Mouse (Mus musculus) G1E (cell line): Measurements from ENCODE around the gene Fzd9. TPM values are rescaled to one million over a fixed set of nuclear protein-coding genes. Genes with fewer than 3 reads are reported as not detected.

ENCODE experiments used
- ATAC-seq: 2 replicates; pipeline ENCODE4 v1.8.0; 2016; ENCODE audit warnings: mild to moderate bottlenecking; ENCODE audit not compliant: insufficient number of reproducible peaks, poor library complexity, low FRiP score, severe bottlenecking; ENCODE audit errors: extremely low read depth
- DNase-seq: peaks from one replicate; pipeline ENCODE4 v3.0.0; 2012; ENCODE audit warnings: low spot score
- H3K27me3 ChIP-seq: 2 replicates; pipeline ENCODE4 v1.6.1; 2012; ENCODE audit warnings: mild to moderate bottlenecking, low read length, inconsistent platforms; ENCODE audit not compliant: insufficient read depth
- H3K36me3 ChIP-seq: replicated peaks from 2 replicates; pipeline ENCODE3; 2012; ENCODE audit warnings: mild to moderate bottlenecking, inconsistent platforms
- H3K4me1 ChIP-seq: 2 replicates; pipeline ENCODE4 v1.6.1; 2012; ENCODE audit warnings: low read depth, low read length, inconsistent platforms, mixed read lengths; ENCODE audit not compliant: insufficient read depth
- H3K4me3 ChIP-seq: 2 replicates; pipeline ENCODE4 v1.5.1; 2012; ENCODE audit warnings: low read depth, mild to moderate bottlenecking, inconsistent platforms, low read length, moderate library complexity, mixed read lengths
- H3K9me3 ChIP-seq: replicated peaks from 2 replicates; pipeline ENCODE4 v1.6.1; 2012; ENCODE audit warnings: inconsistent platforms
- CTCF ChIP-seq: IDR thresholded peaks from 2 replicates; pipeline ENCODE4 v1.5.1; 2012; ENCODE audit warnings: low read depth, low read length, inconsistent platforms, mixed read lengths
- GATA1 ChIP-seq: IDR thresholded peaks from 2 replicates; pipeline ENCODE4 v1.6.1; 2012; ENCODE audit warnings: borderline replicate concordance, low read length, inconsistent platforms, mixed read lengths
- GATA2 ChIP-seq: IDR thresholded peaks from 2 replicates; pipeline ENCODE4 v1.6.1; 2012; ENCODE audit warnings: low read depth, low read length, inconsistent platforms, borderline replicate concordance
- POLR2AphosphoS5 ChIP-seq: IDR thresholded peaks from 2 replicates; pipeline ENCODE4 v1.6.1; 2012; ENCODE audit warnings: low read depth, low read length, inconsistent platforms; ENCODE audit not compliant: insufficient replicate concordance
- TAL1 ChIP-seq: conservative IDR thresholded peaks from 2 replicates; pipeline ENCODE4 v1.6.1; 2012; ENCODE audit warnings: low read depth, low read length, inconsistent platforms, mixed read lengths
- polyA plus RNA-seq: library from polyadenylated mRNA; stranded (reverse); fragments of >175 nt; gene quantifications from 2 replicates; pipeline ENCODE4 v1.2.3, GENCODE M21; 2012
- total RNA-seq, 2 experiments: library from RNA; stranded (forward) in 1 of 2; stranded (reverse) in 1 of 2; fragments of 200-1000 nt in 1 of 2; fragments of >200 nt in 1 of 2; fragmentation: Nextera tagmentation in 1 of 2; gene quantifications; 2 replicates each; pipeline ENCODE4 v1.2.3; 2014 to 2017

Gene Fzd9
- total and polyA plus RNA-seq, 3 experiments: 0.66 TPM; not detected in 2

GRCm38 (mm10) chr5:135280226-135280625 lies 29.2 kb upstream of the Fzd9 start:
- Histone ChIP-seq H3K4me3 (no peak overlapping the region), H3K36me3 (no peaks in the 10 kb centered on the region), H3K9me3 (no peaks in the 10 kb centered on the region), H3K27me3 (peaks cover 21% of the 10 kb centered on the region), H3K4me1 (no peaks in the 10 kb centered on the region)
- TF ChIP-seq CTCF (no peak), TAL1 (no peak), GATA1 (no peak), POLR2AphosphoS5 (no peak), GATA2 (no peak)
- DNase-seq (no peak), ATAC-seq (no peak)

DNA sequence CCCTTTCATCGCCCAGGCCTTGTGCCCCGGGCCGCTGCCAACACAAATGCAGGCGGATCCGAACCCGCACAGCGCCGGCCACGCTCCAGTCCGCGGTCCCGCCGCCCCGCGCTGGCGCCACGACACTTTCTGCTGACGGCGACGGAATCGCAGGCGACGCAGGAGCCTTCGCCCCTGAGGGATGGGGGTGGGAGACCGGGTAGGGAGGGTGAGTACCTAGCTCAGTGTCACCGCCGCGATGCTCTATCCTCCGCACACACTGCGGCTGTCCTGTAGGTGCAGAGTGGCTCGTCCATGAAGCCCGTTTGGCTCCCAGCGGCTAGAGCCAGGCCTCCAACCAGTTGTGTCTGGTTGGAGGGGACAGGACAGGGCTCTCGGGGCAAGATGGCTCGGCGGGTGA lies 25.6 kb upstream of the Fzd9 start:
- H3K9me3 ChIP-seq: no peaks in the 10 kb centered on the region
- H3K4me1 ChIP-seq: no peaks in the 10 kb centered on the region
- no peak overlapping the region for H3K4me3 ChIP-seq
- no peak for ATAC-seq
- DNase-seq: no peak
- H3K27me3 ChIP-seq: peaks cover 13% of the 10 kb centered on the region
- TF ChIP-seq GATA2 (no peak), POLR2AphosphoS5 (no peak), CTCF (no peak), GATA1 (no peak)
- H3K36me3 ChIP-seq: no peaks in the 10 kb centered on the region

DNA sequence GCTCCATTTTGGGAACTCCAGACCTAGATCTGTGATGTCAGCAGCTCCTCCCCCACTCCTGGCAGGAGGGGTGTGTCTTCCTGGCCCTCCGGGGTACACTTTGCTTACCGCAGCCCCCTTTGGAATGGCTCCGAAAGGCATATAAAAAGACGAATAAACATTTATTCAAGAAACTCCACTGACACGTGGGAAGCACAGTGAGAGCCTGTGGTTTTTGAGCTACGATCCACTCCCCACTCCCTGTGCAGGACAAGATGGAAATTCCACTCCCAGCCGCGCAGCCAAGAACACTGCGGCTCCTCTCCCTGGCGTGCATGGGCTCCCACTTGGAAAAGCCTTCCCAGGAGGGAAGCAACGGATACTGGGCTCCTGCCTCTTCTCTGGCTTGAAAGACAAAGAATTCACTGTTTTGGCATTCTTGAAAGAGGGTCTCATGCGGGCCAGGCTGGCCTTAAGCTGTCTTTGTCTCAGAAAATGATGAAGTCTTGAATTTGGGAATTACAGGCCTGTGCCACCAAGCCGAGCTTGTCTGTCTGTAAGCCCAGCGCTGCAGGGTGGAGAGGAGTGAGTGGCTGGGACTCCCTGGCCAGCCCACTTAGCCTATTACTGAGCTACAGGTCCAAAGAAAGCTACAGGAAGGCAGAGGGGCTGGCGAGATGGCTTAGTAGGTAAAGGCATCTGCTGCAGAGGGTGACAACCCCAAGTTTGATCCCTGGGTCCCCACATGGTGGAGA lies 23.8 kb upstream of the Fzd9 start:
- H3K27me3 ChIP-seq: peaks cover 10% of the 10 kb centered on the region; the same call in 1 of the 2 replicates
- ATAC-seq: no peak
- TF ChIP-seq GATA1 (no peak), POLR2AphosphoS5 (no peak), TAL1 (no peak), CTCF (no peak), GATA2 (no peak)

GRCm38 (mm10) chr5:135271563-135272165 lies 20.6 kb upstream of the Fzd9 start:
- DNase-seq (no peak), ATAC-seq (no peak)
- no peaks in the 10 kb centered on the region for H3K36me3 ChIP-seq
- no peaks in the 10 kb centered on the region for H3K9me3 ChIP-seq
- no peak overlapping the region for H3K4me3 ChIP-seq
- no peaks in the 10 kb centered on the region for H3K4me1 ChIP-seq
- peaks cover 10% of the 10 kb centered on the region; the same call in 1 of the 2 replicates for H3K27me3 ChIP-seq
- TF ChIP-seq POLR2AphosphoS5 (no peak), CTCF (no peak)

More for the DNA sequence above, 23.8 kb upstream of the Fzd9 start:
- H3K9me3 ChIP-seq: no peaks in the 10 kb centered on the region
- H3K36me3 ChIP-seq: no peaks in the 10 kb centered on the region
- DNase-seq: no peak
- no peak overlapping the region for H3K4me3 ChIP-seq
- no peaks in the 10 kb centered on the region for H3K4me1 ChIP-seq

- DNase-seq (no peak), ATAC-seq (no peak)
- H3K27me3 ChIP-seq: peaks cover 10% of the 10 kb centered on the region; the same call in 1 of the 2 replicates
- no peak for TF ChIP-seq TAL1
- no peak for TF ChIP-seq GATA2
- no peak for TF ChIP-seq CTCF
- TF ChIP-seq GATA1: no peak
- TF ChIP-seq POLR2AphosphoS5: no peak
- H3K9me3 ChIP-seq: no peaks in the 10 kb centered on the region
- no peak overlapping the region for H3K4me3 ChIP-seq
- H3K4me1 ChIP-seq: no peaks in the 10 kb centered on the region
- no peaks in the 10 kb centered on the region for H3K36me3 ChIP-seq
Measured at GRCm38 (mm10) chr5:135270361-135270760, 19.3 kb upstream of the Fzd9 start.

GRCm38 (mm10) chr5:135269451-135269850 lies 18.4 kb upstream of the Fzd9 start:
- no peaks in the 10 kb centered on the region for H3K4me1 ChIP-seq
- ATAC-seq: no peak
- TF ChIP-seq GATA1: no peak
- no peak for TF ChIP-seq GATA2
- no peak for TF ChIP-seq CTCF
- no peak for TF ChIP-seq POLR2AphosphoS5
- no peak for TF ChIP-seq TAL1
- H3K36me3 ChIP-seq: no peaks in the 10 kb centered on the region
- no peak overlapping the region for H3K4me3 ChIP-seq
- H3K27me3 ChIP-seq: peaks cover 6% of the 10 kb centered on the region; the same call in 1 of the 2 replicates
- DNase-seq: no peak
- no peaks in the 10 kb centered on the region for H3K9me3 ChIP-seq

DNA sequence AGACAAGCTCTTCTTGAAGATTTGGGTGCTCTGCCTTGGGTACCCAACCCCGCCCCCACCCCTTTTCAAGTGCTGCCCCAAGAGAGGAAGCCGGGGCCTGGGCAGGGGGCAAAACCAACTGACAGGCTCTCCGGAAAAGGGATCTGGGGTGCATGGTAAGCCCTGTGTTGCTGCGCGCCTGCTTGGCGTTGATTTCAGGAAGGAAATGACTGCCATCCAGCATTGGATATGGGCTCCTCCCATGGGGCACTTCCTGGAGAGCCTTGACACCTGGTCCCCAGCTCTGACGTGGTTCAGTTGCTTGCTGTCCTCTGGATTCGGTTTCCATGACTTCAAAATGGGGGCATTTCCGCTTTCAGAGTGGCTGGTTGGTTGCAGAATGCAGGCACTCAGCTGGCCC lies 13.5 kb upstream of the Fzd9 start:
- H3K4me1 ChIP-seq: no peaks in the 10 kb centered on the region
- no peak overlapping the region for H3K4me3 ChIP-seq
- no peaks in the 10 kb centered on the region for H3K36me3 ChIP-seq
- peaks cover 17% of the 10 kb centered on the region; the same call in 1 of the 2 replicates for H3K27me3 ChIP-seq
- H3K9me3 ChIP-seq: no peaks in the 10 kb centered on the region
- TF ChIP-seq TAL1 (no peak), GATA1 (no peak), GATA2 (no peak), CTCF (no peak), POLR2AphosphoS5 (no peak)
- ATAC-seq (no peak), DNase-seq (no peak)
